ENCODE assay signal across 8 mouse cellular contexts in genomic region chr3:150610681-150611101, GRCm38 (mm10).
DNase-seq lines count a peak whose midpoint lies in the region; ATAC-seq lines count a peak whose summit lies in the region.

No protein-coding gene starts in this region.

- peak; percentile 91 for ATAC-seq in megakaryocyte progenitor cell, adult 5-6 weeks (replicated peaks; ENCODE audit: poor library complexity)

- intact Hi-C loops in heart, postnatal 25 days (cut with DNase I), result no loop called here
- intact Hi-C loops in left cerebral cortex, postnatal 25 days (cut with DNase I), result no loop called here

- peak; percentile 3 to 24 for DNase-seq in adrenal gland, adult (ENCODE audit: inconsistent age in 2 of 2, low spot score in 1 of 2)
- no peak for DNase-seq in adrenal gland, postnatal 4 days (ENCODE audit: low spot score in 2 of 2)
- DNase-seq in c-Kit-positive CD71-negative TER-119-negative erythroid progenitor cells, embryonic 14.5 days (ENCODE audit: low read depth), result peak; percentile 8
- peak; percentile 16 to 71 for DNase-seq in frontal cortex, adult 2 months (ENCODE audit: extremely low spot score in 1 of 2, low spot score in 1 of 2)
- peak; percentile 28 for DNase-seq in heart, postnatal 25 days (ENCODE audit: low spot score)
- DNase-seq in left cerebral cortex, postnatal 25 days (ENCODE audit: low spot score in 2 of 2), result peak; percentile 28 to 76
- peak; percentile 6 to 62 for DNase-seq in urinary bladder, postnatal 36 days (ENCODE audit: low spot score in 2 of 2)

Comparison
In these comparisons a context has a peak if more than half of its experiments do, and no peak if none do; other contexts are left out.
1. DNase-seq: peak in adrenal gland, adult (2 of 2), c-Kit-positive CD71-negative TER-119-negative erythroid progenitor cells, embryonic 14.5 days (single experiment), frontal cortex, adult 2 months (2 of 2), heart, postnatal 25 days (single experiment), left cerebral cortex, postnatal 25 days (2 of 2) and urinary bladder, postnatal 36 days (2 of 2); none in adrenal gland, postnatal 4 days (0 of 2).